Mouse (Mus musculus): ENCODE measurements around the gene Cd93. TPM values are rescaled to one million over a fixed set of nuclear protein-coding genes. Genes with fewer than 3 reads are reported as not detected.

Gene Cd93
- polyA plus RNA-seq, 1 experiment from 2014 or later = 11.8 TPM

- Histone ChIP-seq H3K27ac (replicated peaks) (no peak overlapping the region), H3K4me3 (replicated peaks) (no peak overlapping the region), H3K9me3 (replicated peaks) (no peaks in the 10 kb centered on the region), H3K36me3 (no peaks in the 10 kb centered on the region), H3K4me1 (peaks cover 33% of the 10 kb centered on the region), H3K9ac (no peak overlapping the region), H3K27me3 (peaks cover 25% of the 10 kb centered on the region), H3K4me2 (replicated peaks) (no peak overlapping the region)
- WGBS = 85% methylated on average over 5 of the region's 5 CpGs
- no peak for ATAC-seq (ENCODE audit: insufficient number of reproducible peaks, low FRiP score, low TSS enrichment, low read depth)
Measured at GRCm38 (mm10) chr2:148398901-148399685, 44.3 kb downstream of the Cd93 start.

GRCm38 (mm10) chr2:148397784-148398100 lies 45.6 kb downstream of the Cd93 start:
- no peak for ATAC-seq (ENCODE audit: insufficient number of reproducible peaks, low FRiP score, low TSS enrichment, low read depth)
- Histone ChIP-seq H3K27ac (replicated peaks) (no peak overlapping the region), H3K27me3 (peaks cover 34% of the 10 kb centered on the region)

GRCm38 (mm10) chr2:148397015-148397783 lies 46.2 kb downstream of the Cd93 start:
- Histone ChIP-seq H3K4me1 (peaks cover 33% of the 10 kb centered on the region), H3K36me3 (no peaks in the 10 kb centered on the region), H3K9ac (no peak overlapping the region), H3K27me3 (peaks cover 34% of the 10 kb centered on the region), H3K27ac (replicated peaks) (no peak overlapping the region), H3K4me2 (replicated peaks) (peak overlapping the region; percentile 98; the same call in 1 of the 2 replicates), H3K4me3 (replicated peaks) (no peak overlapping the region), H3K9me3 (replicated peaks) (no peaks in the 10 kb centered on the region)
- WGBS = 49% methylated on average over 11 of the region's 11 CpGs
- no peak for ATAC-seq (ENCODE audit: insufficient number of reproducible peaks, low FRiP score, low TSS enrichment, low read depth)

More at GRCm38 (mm10) chr2:148397784-148398100, 45.6 kb downstream of the Cd93 start:
- H3K4me3 ChIP-seq (replicated peaks) = no peak overlapping the region
- H3K4me1 ChIP-seq = peaks cover 33% of the 10 kb centered on the region
- no peak overlapping the region for H3K9ac ChIP-seq
- WGBS = 61% methylated on average over 1 of the region's 1 CpGs
- H3K9me3 ChIP-seq (replicated peaks) = no peaks in the 10 kb centered on the region
- H3K4me2 ChIP-seq (replicated peaks) = no peak overlapping the region
- no peaks in the 10 kb centered on the region for H3K36me3 ChIP-seq

GRCm38 (mm10) chr2:148396209-148396608 lies 47.2 kb downstream of the Cd93 start:
- no peak for ATAC-seq (ENCODE audit: insufficient number of reproducible peaks, low FRiP score, low TSS enrichment, low read depth)
- H3K27me3 ChIP-seq = peaks cover 34% of the 10 kb centered on the region
- H3K9ac ChIP-seq = no peak overlapping the region
- H3K9me3 ChIP-seq (replicated peaks) = no peaks in the 10 kb centered on the region
- peak overlapping the region; percentile 98; the same call in 1 of the 2 replicates for H3K4me2 ChIP-seq (replicated peaks)
- peaks cover 33% of the 10 kb centered on the region for H3K4me1 ChIP-seq
- H3K4me3 ChIP-seq (replicated peaks) = no peak overlapping the region; the same call in 1 of the 2 replicates
- H3K36me3 ChIP-seq = no peaks in the 10 kb centered on the region
- WGBS = 79% methylated on average over 10 of the region's 10 CpGs
- H3K27ac ChIP-seq (replicated peaks) = no peak overlapping the region; the same call in 1 of the 2 replicates

- H3K36me3 ChIP-seq = no peaks in the 10 kb centered on the region
- peaks cover 31% of the 10 kb centered on the region for H3K27me3 ChIP-seq
- no peaks in the 10 kb centered on the region for H3K9me3 ChIP-seq (replicated peaks)
- WGBS = 4% methylated on average over 83 of the region's 83 CpGs
- peak within 1 kb of the TSS; percentile 37; the same call in 1 of the 2 replicates for H3K9ac ChIP-seq
- H3K4me3 ChIP-seq (replicated peaks) = peak within 1 kb of the TSS; percentile 54
- H3K27ac ChIP-seq (replicated peaks) = no peak within 1 kb of the TSS
- H3K4me2 ChIP-seq (replicated peaks) = peak within 1 kb of the TSS; percentile 98
- H3K4me1 ChIP-seq = peaks cover 33% of the 10 kb centered on the region
- ATAC-seq (ENCODE audit: insufficient number of reproducible peaks, low FRiP score, low TSS enrichment, low read depth) = peak; percentile 67
Measured at GRCm38 (mm10) chr2:148395131-148396051, 48.0 kb downstream of the Cd93 start, which contains the start of gene Sstr4. Gene Sstr4, plus strand, starts transcription at chr2:148395344.

- ATAC-seq (ENCODE audit: insufficient number of reproducible peaks, low FRiP score, low TSS enrichment, low read depth) = no peak
- H3K4me3 ChIP-seq (replicated peaks) = no peak overlapping the region
- no peak overlapping the region for H3K4me2 ChIP-seq (replicated peaks)
- no peak overlapping the region for H3K9ac ChIP-seq
- no peaks in the 10 kb centered on the region for H3K36me3 ChIP-seq
- H3K27me3 ChIP-seq = peaks cover 31% of the 10 kb centered on the region
- peaks cover 33% of the 10 kb centered on the region for H3K4me1 ChIP-seq
- no peak overlapping the region for H3K27ac ChIP-seq (replicated peaks)
- H3K9me3 ChIP-seq (replicated peaks) = no peaks in the 10 kb centered on the region
Measured at GRCm38 (mm10) chr2:148393846-148394245, 49.5 kb downstream of the Cd93 start.

GRCm38 (mm10) chr2:148393149-148393548 lies 50.2 kb downstream of the Cd93 start:
- Histone ChIP-seq H3K4me3 (replicated peaks) (no peak overlapping the region), H3K27me3 (peaks cover 31% of the 10 kb centered on the region), H3K9me3 (replicated peaks) (no peaks in the 10 kb centered on the region), H3K4me1 (peaks cover 33% of the 10 kb centered on the region), H3K36me3 (no peaks in the 10 kb centered on the region), H3K4me2 (replicated peaks) (no peak overlapping the region), H3K9ac (no peak overlapping the region), H3K27ac (replicated peaks) (no peak overlapping the region)
- WGBS = 46% methylated on average over 1 of the region's 1 CpGs
- no peak for ATAC-seq (ENCODE audit: insufficient number of reproducible peaks, low FRiP score, low TSS enrichment, low read depth)

- 65% methylated on average over 6 of the region's 6 CpGs for WGBS
- H3K4me3 ChIP-seq (replicated peaks) = no peak overlapping the region
- H3K9ac ChIP-seq = no peak overlapping the region
- no peak overlapping the region for H3K27ac ChIP-seq (replicated peaks)
- no peak for ATAC-seq (ENCODE audit: insufficient number of reproducible peaks, low FRiP score, low TSS enrichment, low read depth)
- H3K4me2 ChIP-seq (replicated peaks) = no peak overlapping the region
- no peaks in the 10 kb centered on the region for H3K27me3 ChIP-seq
- no peaks in the 10 kb centered on the region for H3K36me3 ChIP-seq
- H3K9me3 ChIP-seq (replicated peaks) = no peaks in the 10 kb centered on the region
- H3K4me1 ChIP-seq = no peaks in the 10 kb centered on the region
Measured at GRCm38 (mm10) chr2:148387652-148388581, 55.4 kb downstream of the Cd93 start.

GRCm38 (mm10) chr2:148386927-148387326 lies 56.4 kb downstream of the Cd93 start:
- no peak for ATAC-seq (ENCODE audit: insufficient number of reproducible peaks, low FRiP score, low TSS enrichment, low read depth)
- Histone ChIP-seq H3K27ac (replicated peaks) (no peak overlapping the region), H3K9me3 (replicated peaks) (no peaks in the 10 kb centered on the region), H3K9ac (no peak overlapping the region), H3K4me1 (no peaks in the 10 kb centered on the region), H3K4me2 (replicated peaks) (no peak overlapping the region), H3K36me3 (no peaks in the 10 kb centered on the region), H3K4me3 (replicated peaks) (no peak overlapping the region), H3K27me3 (no peaks in the 10 kb centered on the region)
- WGBS = 84% methylated on average over 2 of the region's 2 CpGs
